Mouse (Mus musculus) kidney, embryonic 14.5 days (tissue): ENCODE measurements around the gene B3gnt8. TPM values are rescaled to one million over a fixed set of nuclear protein-coding genes. Genes with fewer than 3 reads are reported as not detected.

Experiments
- ATAC-seq: fragments of 200-750 bp; cut with Nextera tagmentation; 2 replicates; pipeline ENCODE4 v1.8.0; 2017; ENCODE audit warnings: moderate number of reproducible peaks, mild to moderate bottlenecking, moderate TSS enrichment, moderate library complexity; ENCODE audit not compliant: low FRiP score, low TSS enrichment
- H3K27ac ChIP-seq: fragments of 300-500 bp; sonication (generic); 2 replicates; pipeline ENCODE4 v1.5.1; 2014; ENCODE audit warnings: low read depth, mild to moderate bottlenecking, low read length, moderate library complexity, mixed read lengths
- H3K27me3 ChIP-seq: fragments of 300-500 bp; sonication (generic); 2 replicates; pipeline ENCODE4 v1.6.1; 2014; ENCODE audit warnings: mild to moderate bottlenecking, low read length; ENCODE audit not compliant: control insufficient read depth, insufficient read depth
- H3K36me3 ChIP-seq: fragments of 300-500 bp; sonication (generic); 2 replicates; pipeline ENCODE4 v1.6.1; 2014; ENCODE audit warnings: low read length, mixed read lengths; ENCODE audit not compliant: control insufficient read depth, insufficient read depth
- H3K4me1 ChIP-seq: fragments of 300-500 bp; sonication (generic); 2 replicates; pipeline ENCODE4 v1.6.1; 2014; ENCODE audit warnings: low read length, mixed read lengths; ENCODE audit not compliant: control insufficient read depth, insufficient read depth
- H3K4me2 ChIP-seq: fragments of 300-500 bp; sonication (generic); replicated peaks from 2 replicates; pipeline ENCODE4 v1.6.1; 2014; ENCODE audit warnings: low read depth, mild to moderate bottlenecking, low read length
- H3K4me3 ChIP-seq: fragments of 300-500 bp; sonication (generic); 2 replicates; pipeline ENCODE4 v1.5.1; 2014; ENCODE audit warnings: mild to moderate bottlenecking, low read length
- H3K9ac ChIP-seq: fragments of 300-500 bp; sonication (generic); 2 replicates; pipeline ENCODE4 v1.6.1; 2014; ENCODE audit warnings: low read depth, mild to moderate bottlenecking, low read length, moderate library complexity
- H3K9me3 ChIP-seq: fragments of 300-500 bp; sonication (generic); 2 replicates; pipeline ENCODE4 v1.6.1; 2016; ENCODE audit warnings: low read length; ENCODE audit not compliant: control insufficient read depth
- WGBS: fragments of 180-500 bp; shearing (Covaris S2); extraction: QIAGEN DNeasy Blood & Tissue Kit; methylation state at CpG from one replicate; pipeline ENCODE4 v1.1.7; 2014; 5-methylcytosine and 5-hydroxymethylcytosine counted together
- polyA plus RNA-seq: library from polyadenylated mRNA; unstranded; fragments of >200 nt; fragmentation: Nextera tagmentation; extraction: Ambion mirVana; gene quantifications from 2 replicates; pipeline ENCODE4 v1.2.1, GENCODE M21; 2014

The B3gnt8 gene
- polyA plus RNA-seq, 1 experiment from 2014 or later, result 4.5 TPM

- no peak within 1 kb of the TSS for H3K27ac ChIP-seq
- no peak for ATAC-seq
- 84% methylated on average over 5 of the region's 5 CpGs for WGBS
- no peaks in the 10 kb centered on the region for H3K36me3 ChIP-seq
- H3K4me2 ChIP-seq, result no peak within 1 kb of the TSS
- H3K9me3 ChIP-seq, result no peaks in the 10 kb centered on the region
- H3K4me1 ChIP-seq, result peaks cover 7% of the 10 kb centered on the region; the same call in 1 of the 2 replicates
- no peak within 1 kb of the TSS for H3K9ac ChIP-seq
- no peak within 1 kb of the TSS for H3K4me3 ChIP-seq
- no peaks in the 10 kb centered on the region for H3K27me3 ChIP-seq
Measured at GRCm38 (mm10) chr7:25615706-25616011, 10.8 kb upstream of the B3gnt8 start, which contains the start of gene Erich4. Gene Erich4 (minus strand): TSS chr7:25615892.

- H3K36me3 ChIP-seq, result peaks cover 15% of the 10 kb centered on the region
- WGBS, result 81% methylated on average over 10 of the region's 10 CpGs
Measured at GRCm38 (mm10) chr7:25617376-25618160, 8.9 kb upstream of the B3gnt8 start.

GRCm38 (mm10) chr7:25618865-25619721, 7.4 kb upstream of the B3gnt8 start, which contains the start of gene Dmac2:
Gene Dmac2 (plus strand): TSS chr7:25619414.
- peak; percentile 91 for ATAC-seq
- no peaks in the 10 kb centered on the region for H3K27me3 ChIP-seq
- H3K9ac ChIP-seq, result peak within 1 kb of the TSS; percentile 61
- H3K4me1 ChIP-seq, result peaks cover 7% of the 10 kb centered on the region; the same call in 1 of the 2 replicates
- peak within 1 kb of the TSS; percentile 67 for H3K4me2 ChIP-seq
- no peak within 1 kb of the TSS; the same call in 1 of the 2 replicates for H3K27ac ChIP-seq
- H3K4me3 ChIP-seq, result peak within 1 kb of the TSS; percentile 63
- H3K36me3 ChIP-seq, result peaks cover 30% of the 10 kb centered on the region
- 1% methylated on average over 53 of the region's 53 CpGs for WGBS
- H3K9me3 ChIP-seq, result no peaks in the 10 kb centered on the region

More at GRCm38 (mm10) chr7:25617376-25618160, 8.9 kb upstream of the B3gnt8 start:
- Histone ChIP-seq H3K27ac (no peak overlapping the region), H3K4me3 (no peak overlapping the region), H3K27me3 (no peaks in the 10 kb centered on the region), H3K9me3 (no peaks in the 10 kb centered on the region), H3K4me2 (no peak overlapping the region), H3K4me1 (peaks cover 7% of the 10 kb centered on the region; the same call in 1 of the 2 replicates), H3K9ac (no peak overlapping the region)
- no peak for ATAC-seq

GRCm38 (mm10) chr7:25619722-25619991, 6.8 kb upstream of the B3gnt8 start:
- Histone ChIP-seq H3K4me3 (peak overlapping the region; percentile 63), H3K9me3 (no peaks in the 10 kb centered on the region), H3K4me2 (peak overlapping the region; percentile 67), H3K4me1 (peaks cover 7% of the 10 kb centered on the region; the same call in 1 of the 2 replicates), H3K9ac (peak overlapping the region; percentile 61), H3K27ac (no peak overlapping the region; the same call in 1 of the 2 replicates), H3K36me3 (peaks cover 31% of the 10 kb centered on the region), H3K27me3 (no peaks in the 10 kb centered on the region)
- WGBS, result 14% methylated on average over 5 of the region's 5 CpGs
- no peak for ATAC-seq

- H3K9ac ChIP-seq, result no peak overlapping the region
- WGBS, result 90% methylated on average over 5 of the region's 5 CpGs
- no peak for ATAC-seq
- H3K27ac ChIP-seq, result no peak overlapping the region
- peak overlapping the region; percentile 63 for H3K4me3 ChIP-seq
- no peaks in the 10 kb centered on the region for H3K27me3 ChIP-seq
- H3K36me3 ChIP-seq, result peaks cover 36% of the 10 kb centered on the region
- no peaks in the 10 kb centered on the region for H3K9me3 ChIP-seq
- H3K4me1 ChIP-seq, result peaks cover 7% of the 10 kb centered on the region; the same call in 1 of the 2 replicates
- H3K4me2 ChIP-seq, result peak overlapping the region; percentile 67
Measured at GRCm38 (mm10) chr7:25620101-25620500, 6.4 kb upstream of the B3gnt8 start.

- no peak overlapping the region for H3K27ac ChIP-seq
- WGBS, result 93% methylated on average over 11 of the region's 11 CpGs
- no peak overlapping the region for H3K4me3 ChIP-seq
- no peaks in the 10 kb centered on the region for H3K27me3 ChIP-seq
- H3K9ac ChIP-seq, result no peak overlapping the region
- no peak overlapping the region for H3K4me2 ChIP-seq
- no peak for ATAC-seq
- H3K9me3 ChIP-seq, result no peaks in the 10 kb centered on the region
- H3K36me3 ChIP-seq, result peaks cover 36% of the 10 kb centered on the region
- H3K4me1 ChIP-seq, result peaks cover 7% of the 10 kb centered on the region; the same call in 1 of the 2 replicates
Measured at GRCm38 (mm10) chr7:25620751-25621150, 5.7 kb upstream of the B3gnt8 start.

GRCm38 (mm10) chr7:25623857-25624370, 2.5 kb upstream of the B3gnt8 start:
- 91% methylated on average over 11 of the region's 11 CpGs for WGBS
- Histone ChIP-seq H3K9me3 (no peaks in the 10 kb centered on the region), H3K9ac (no peak overlapping the region), H3K27ac (no peak overlapping the region), H3K36me3 (peaks cover 39% of the 10 kb centered on the region), H3K4me2 (no peak overlapping the region), H3K4me1 (peaks cover 27% of the 10 kb centered on the region), H3K27me3 (no peaks in the 10 kb centered on the region), H3K4me3 (no peak overlapping the region)
- no peak for ATAC-seq

- Histone ChIP-seq H3K4me1 (peaks cover 25% of the 10 kb centered on the region), H3K36me3 (peaks cover 47% of the 10 kb centered on the region), H3K27me3 (no peaks in the 10 kb centered on the region), H3K9ac (no peak overlapping the region), H3K9me3 (no peaks in the 10 kb centered on the region), H3K4me2 (no peak overlapping the region), H3K27ac (no peak overlapping the region), H3K4me3 (no peak overlapping the region)
- WGBS, result 82% methylated on average over 5 of the region's 5 CpGs
- ATAC-seq, result no peak
Measured at GRCm38 (mm10) chr7:25624851-25625250, 1.6 kb upstream of the B3gnt8 start.
